18 mouse cellular contexts compared by ENCODE assay signal in the genomic region with DNA sequence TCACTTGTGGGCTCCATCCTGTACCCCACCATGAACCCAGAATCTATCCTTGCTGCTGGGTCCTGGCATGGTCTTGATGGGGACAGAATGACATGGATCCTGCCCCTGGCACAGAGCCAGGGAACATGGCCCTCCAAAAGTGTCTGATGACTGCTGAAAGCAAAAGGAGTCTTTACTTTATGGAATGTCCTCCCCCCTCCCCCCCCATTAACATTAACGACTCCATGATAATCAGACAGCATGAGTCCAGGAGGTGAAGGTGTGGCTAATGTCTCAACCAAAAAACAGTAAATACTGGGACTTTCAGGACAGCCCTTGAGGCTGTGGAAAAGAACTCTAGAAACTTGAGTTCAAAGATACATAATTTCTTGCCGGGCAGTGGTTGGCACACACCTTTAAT.
A peak's percentile ranks its signal among the peaks of the same experiment; 100 is the strongest.
DNase-seq lines count a peak whose midpoint lies in the region; ATAC-seq and TF ChIP-seq lines count a peak whose summit lies in the region.
"Had no signal": no experiment of that assay in that cellular context is flagged by ENCODE, and none has a peak within 500 bp of the region (broad histone marks: within the 10 kb centered on the region; RNA-seq: fewer than 3 reads in every experiment).

No protein-coding gene starts in this region.

- H3K27me3 ChIP-seq in E14TG2a.4 (ENCODE audit: insufficient read depth, low read length): peaks cover 4% of the 10 kb centered on the region; the same call in 1 of the 2 replicates
- H3K27me3 ChIP-seq in forebrain, embryonic 13.5 days: no peaks in the 10 kb centered on the region
- H3K27me3 ChIP-seq: embryonic facial prominence, embryonic 12.5 days had no signal

- H3K27ac ChIP-seq in forebrain, embryonic 13.5 days: no peak overlapping the region
- H3K27ac ChIP-seq: embryonic facial prominence, embryonic 12.5 days had no signal

- H3K4me2 ChIP-seq in forebrain, embryonic 13.5 days: no peak overlapping the region
- H3K4me2 ChIP-seq: embryonic facial prominence, embryonic 12.5 days had no signal

- 81% methylated on average over 2 of the region's 2 CpGs for WGBS in forebrain, embryonic 13.5 days

- TF ChIP-seq CTCF in E14TG2a.4 (conservative IDR thresholded peaks at IDR 0.05; ENCODE audit: low read length): no peak

- no peaks in the 10 kb centered on the region for H3K36me3 ChIP-seq in E14TG2a.4 (ENCODE audit: insufficient read depth, low read length)
- H3K36me3 ChIP-seq in forebrain, embryonic 13.5 days (ENCODE audit: poor library complexity, severe bottlenecking): no peaks in the 10 kb centered on the region
- H3K36me3 ChIP-seq: embryonic facial prominence, embryonic 12.5 days had no signal

- DNase-seq in ES-CJ7 (ENCODE audit: low read depth, low spot score): peak; percentile 43
- peak; percentile 65 for DNase-seq in ZHBTc4 (ENCODE audit: low read depth, low spot score)
- DNase-seq in cerebellum, postnatal 36 days: no peak
- no peak for DNase-seq in retina, postnatal 1 day
- DNase-seq: adrenal gland, adult 2 months; adrenal gland, postnatal 10 days; adrenal gland, postnatal 25 days; cerebellum, adult 11 months; cerebellum, adult 2 months; cerebellum, adult 9-10 months; cerebellum, postnatal 10 days; cerebellum, postnatal 25 days; embryo, embryonic 11 days had no signal

- no peaks in the 10 kb centered on the region for H3K9me3 ChIP-seq in E14TG2a.4 (ENCODE audit: low read length)
- H3K9me3 ChIP-seq in forebrain, embryonic 13.5 days (replicated peaks): peaks cover 7% of the 10 kb centered on the region
- H3K9me3 ChIP-seq: embryonic facial prominence, embryonic 12.5 days had no signal

- peaks cover 45% of the 10 kb centered on the region for H3K4me1 ChIP-seq in E14TG2a.4 (replicated peaks; ENCODE audit: low read depth, low read length)
- no peaks in the 10 kb centered on the region for H3K4me1 ChIP-seq in forebrain, embryonic 13.5 days
- H3K4me1 ChIP-seq: embryonic facial prominence, embryonic 12.5 days had no signal

- peak overlapping the region; percentile 10; the same call in 1 of the 2 replicates for H3K4me3 ChIP-seq in E14TG2a.4 (replicated peaks; ENCODE audit: low read length)
- no peak overlapping the region for H3K4me3 ChIP-seq in forebrain, embryonic 13.5 days
- H3K4me3 ChIP-seq: embryonic facial prominence, embryonic 12.5 days had no signal

- no peak for ATAC-seq in forebrain, embryonic 13.5 days
- ATAC-seq: forebrain, embryonic 14.5 days; forebrain, embryonic 16.5 days had no signal

- H3K9ac ChIP-seq in forebrain, embryonic 13.5 days: no peak overlapping the region
- H3K9ac ChIP-seq: embryonic facial prominence, embryonic 12.5 days had no signal

Comparison
In these comparisons a context has a peak if more than half of its experiments do, and no peak if none do; other contexts are left out.
1. DNase-seq: peak in ES-CJ7 (single experiment) and ZHBTc4 (single experiment); none in cerebellum, postnatal 36 days (0 of 2) and retina, postnatal 1 day (single experiment).